Comparison of ENCODE assay signal across 22 mouse cellular contexts in genomic region chr2:53619681-53620080, GRCm38 (mm10).
"Had no signal": no experiment of that assay in that cellular context is flagged by ENCODE, and none has a peak within 500 bp of the region (broad histone marks: within the 10 kb centered on the region; RNA-seq: fewer than 3 reads in every experiment).

No protein-coding gene starts in this region.

- H3K4me2 ChIP-seq: limb, embryonic 13.5 days; liver, embryonic 12.5 days; liver, embryonic 15.5 days; lung, embryonic 15.5 days; midbrain, embryonic 13.5 days had no signal

- H3K4me3 ChIP-seq: layer of hippocampus, adult 2 months; limb, embryonic 10.5 days; limb, embryonic 13.5 days; liver, embryonic 12.5 days; liver, embryonic 15.5 days; lung, embryonic 15.5 days; megakaryocyte, embryonic 14.5 days; midbrain, embryonic 10.5 days; midbrain, embryonic 13.5 days had no signal

- DNase-seq: kidney, adult 2 months; kidney, postnatal 25 days; layer of hippocampus, postnatal 36 days; liver; lung, adult 18-20 months; lung, postnatal 10 days; lung, postnatal 36 days; right cerebral cortex, postnatal 4 days; thymus, postnatal 25 days had no signal

- ATAC-seq: intestine, embryonic 16.5 days; liver, embryonic 12.5 days; midbrain, embryonic 13.5 days; midbrain, embryonic 16.5 days had no signal

- H3K27me3 ChIP-seq: limb, embryonic 13.5 days; liver, embryonic 12.5 days; liver, embryonic 15.5 days; lung, embryonic 15.5 days; megakaryocyte, embryonic 14.5 days; midbrain, embryonic 13.5 days had no signal

- H3K9me3 ChIP-seq: limb, embryonic 10.5 days; limb, embryonic 13.5 days; liver, embryonic 12.5 days; liver, embryonic 15.5 days; lung, embryonic 15.5 days; megakaryocyte, embryonic 14.5 days; midbrain, embryonic 10.5 days; midbrain, embryonic 13.5 days had no signal

- H3K9ac ChIP-seq: limb, embryonic 13.5 days; liver, embryonic 12.5 days; liver, embryonic 15.5 days; lung, embryonic 15.5 days; midbrain, embryonic 13.5 days had no signal

- H3K27ac ChIP-seq: kidney, postnatal 0 days; layer of hippocampus, adult 2 months; limb, embryonic 10.5 days; limb, embryonic 13.5 days; liver, embryonic 12.5 days; liver, embryonic 15.5 days; lung, embryonic 15.5 days; midbrain, embryonic 10.5 days; midbrain, embryonic 13.5 days; stomach, postnatal 0 days had no signal

- H3K36me3 ChIP-seq: limb, embryonic 10.5 days; limb, embryonic 13.5 days; liver, embryonic 12.5 days; liver, embryonic 15.5 days; lung, embryonic 15.5 days; midbrain, embryonic 10.5 days; midbrain, embryonic 13.5 days had no signal

- H3K4me1 ChIP-seq: limb, embryonic 10.5 days; limb, embryonic 13.5 days; liver, embryonic 12.5 days; liver, embryonic 15.5 days; lung, embryonic 15.5 days; megakaryocyte, embryonic 14.5 days; midbrain, embryonic 10.5 days; midbrain, embryonic 13.5 days had no signal
